Mouse (Mus musculus) urinary bladder, adult 2 months (tissue): ENCODE results near the gene Il5. TPM values are rescaled to one million over a fixed set of nuclear protein-coding genes. Genes with fewer than 3 reads are reported as not detected.
"Not testable (repeated sequence)": the region's sequence is repeated elsewhere in the genome, so short reads cannot be mapped to it uniquely, and the experiment has no call there.

Experiments
- DNase-seq: peaks from one replicate; pipeline ENCODE4 v3.0.0; 2022; ENCODE audit warnings: low spot score
- polyA plus RNA-seq: library from polyadenylated mRNA; depleted of rRNA; stranded (reverse); fragments of >200 nt; gene quantifications from 2 replicates; pipeline ENCODE4 v1.2.3, GENCODE M21; 2012

The Il5 gene
- polyA plus RNA-seq, 1 experiment = 0.21 TPM

- DNase-seq = no peak
These were observed 21.8 kb downstream of the Il5 start for GRCm38 (mm10) chr11:53742353-53742752.

GRCm38 (mm10) chr11:53745260-53745659 lies 24.7 kb downstream of the Il5 start:
- DNase-seq = no peak

- no peak for DNase-seq
These were observed 27.4 kb downstream of the Il5 start for GRCm38 (mm10) chr11:53747985-53748384.

- DNase-seq = no peak
These were observed 28.0 kb downstream of the Il5 start for GRCm38 (mm10) chr11:53748614-53749013.

GRCm38 (mm10) chr11:53749306-53749705 lies 28.7 kb downstream of the Il5 start:
- DNase-seq = no peak

- DNase-seq = no peak
These were observed 29.2 kb downstream of the Il5 start for GRCm38 (mm10) chr11:53749716-53750352.

- no peak for DNase-seq
These were observed 34.5 kb downstream of the Il5 start for GRCm38 (mm10) chr11:53755011-53755595.

- DNase-seq = no peak
These were observed 37.0 kb downstream of the Il5 start for GRCm38 (mm10) chr11:53757612-53758011.

- not testable (repeated sequence) for DNase-seq
These were observed 37.4 kb downstream of the Il5 start for GRCm38 (mm10) chr11:53758033-53758432.

GRCm38 (mm10) chr11:53758791-53759351 lies 38.3 kb downstream of the Il5 start:
- DNase-seq = no peak

- DNase-seq = no peak
These were observed 39.2 kb downstream of the Il5 start for GRCm38 (mm10) chr11:53759545-53760406.

- DNase-seq = no peak
These were observed 40.7 kb downstream of the Il5 start for GRCm38 (mm10) chr11:53761284-53761683.

- no peak for DNase-seq
These were observed 41.2 kb downstream of the Il5 start for GRCm38 (mm10) chr11:53761822-53762221.

GRCm38 (mm10) chr11:53762426-53762825 lies 41.8 kb downstream of the Il5 start:
- DNase-seq = no peak

- DNase-seq = peak; percentile 69
These were observed 42.4 kb downstream of the Il5 start for GRCm38 (mm10) chr11:53762827-53763495.

- peak; percentile 79 for DNase-seq
These were observed 43.0 kb downstream of the Il5 start for GRCm38 (mm10) chr11:53763496-53764140.

GRCm38 (mm10) chr11:53764581-53764980 lies 44.0 kb downstream of the Il5 start:
- no peak for DNase-seq

GRCm38 (mm10) chr11:53768422-53769184 lies 48.0 kb downstream of the Il5 start:
- DNase-seq = no peak

- DNase-seq = no peak
These were observed 48.6 kb downstream of the Il5 start for GRCm38 (mm10) chr11:53769185-53769576.

GRCm38 (mm10) chr11:53769760-53770124 lies 49.1 kb downstream of the Il5 start, which contains the start of gene Irf1:
Irf1 (plus strand) TSS chr11:53770014.
- DNase-seq = peak; percentile 83
